Mouse (Mus musculus) heart, adult 2 months (tissue): ENCODE results near the gene Rtn1. TPM values are rescaled to one million over a fixed set of nuclear protein-coding genes. Genes with fewer than 3 reads are reported as not detected.

Experiments used
- DNase-seq, 2 experiments: peaks; one replicate each; pipeline ENCODE4 v3.0.0; 2021
- H3K27ac ChIP-seq: fragments of 200-600 bp; 2 replicates; pipeline ENCODE4 v1.8.1; 2022
- H3K27me3 ChIP-seq: fragments of 200-500 bp; 2 replicates; pipeline ENCODE4 v1.6.1; 2012; ENCODE audit warnings: mild to moderate bottlenecking, low read length, inconsistent platforms, mixed read lengths; ENCODE audit not compliant: control insufficient read depth, insufficient read depth
- H3K36me3 ChIP-seq: fragments of 200-500 bp; 2 replicates; pipeline ENCODE4 v1.6.1; 2012; ENCODE audit warnings: low read length, inconsistent platforms; ENCODE audit not compliant: control insufficient read depth, insufficient read depth
- H3K4me1 ChIP-seq: fragments of 200-500 bp; 2 replicates; pipeline ENCODE4 v1.6.1; 2011; ENCODE audit warnings: low read length; ENCODE audit not compliant: control insufficient read depth, insufficient read depth
- H3K4me3 ChIP-seq: fragments of 200-600 bp; 2 replicates; pipeline ENCODE4 v1.8.1; 2022
- H3K79me2 ChIP-seq: fragments of 200-500 bp; replicated peaks from 2 replicates; pipeline ENCODE4 v1.6.1; 2012; ENCODE audit warnings: mild to moderate bottlenecking, inconsistent platforms, low read length, moderate library complexity, mixed read lengths; ENCODE audit not compliant: control insufficient read depth, insufficient read depth
- H3K9ac ChIP-seq: fragments of 200-500 bp; 2 replicates; pipeline ENCODE4 v1.6.1; 2012; ENCODE audit warnings: low read depth, mild to moderate bottlenecking, control low read depth, inconsistent platforms, low read length, mixed read lengths
- CTCF ChIP-seq: fragments of 200-600 bp; IDR thresholded peaks from 2 replicates; pipeline ENCODE4 v1.8.1; 2022; ENCODE audit warnings: antibody characterized with exemption, mild to moderate bottlenecking, moderate library complexity
- EP300 ChIP-seq: fragments of 200-500 bp; IDR thresholded peaks from 2 replicates; pipeline ENCODE4 v1.6.1; 2011; ENCODE audit warnings: low read depth, low read length, control low read depth; ENCODE audit not compliant: insufficient read depth
- POLR2A ChIP-seq: fragments of 200-500 bp; IDR thresholded peaks from 2 replicates; pipeline ENCODE4 v1.6.1; 2011; ENCODE audit warnings: mild to moderate bottlenecking, low read depth, low read length, control low read depth; ENCODE audit not compliant: insufficient read depth
- WGBS: fragments of 180-500 bp; shearing (Covaris S2); methylation state at CpG from one replicate; pipeline ENCODE4 v1.1.7; 2018; 5-methylcytosine and 5-hydroxymethylcytosine counted together
- intact Hi-C: fragments of 180-260 bp; cut with DNase I; formaldehyde crosslinking; loops from one replicate; pipeline ENCODE4 v1.15.1; 2025
- polyA plus RNA-seq: library from polyadenylated mRNA; depleted of rRNA; stranded (reverse); fragments of >200 nt; gene quantifications from 2 replicates; pipeline ENCODE4 v1.2.3, GENCODE M21; 2012
- total RNA-seq, 2 experiments: library from RNA; stranded (reverse); gene quantifications; 2 replicates each; pipeline ENCODE4 v1.2.3; 2021

Gene Rtn1
- total and polyA plus RNA-seq, 3 experiments: 2.9 to 3.8 (median 3.5) TPM

DNA sequence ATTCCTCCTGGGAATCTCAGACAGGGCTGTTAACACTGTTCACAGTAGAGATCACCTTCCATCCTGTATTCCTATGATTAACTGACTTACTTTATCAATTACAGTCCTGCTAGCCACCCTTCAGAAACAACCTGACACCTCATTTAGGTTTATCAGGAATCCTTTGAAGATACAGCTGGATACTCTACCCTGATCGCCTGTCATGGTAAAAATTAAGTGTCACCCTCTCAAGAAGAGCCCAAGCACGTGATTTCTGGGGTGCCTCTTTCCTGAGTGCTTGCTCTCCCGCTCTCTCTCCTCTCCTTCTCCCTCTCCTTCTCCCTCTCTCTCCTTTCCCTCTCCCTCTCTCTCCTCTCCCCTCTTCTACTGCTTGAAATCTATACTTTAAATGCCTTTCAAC, 49.0 kb downstream of the Rtn1 start:
- DNase-seq: no peak
- no peak overlapping the region for H3K27ac ChIP-seq
- H3K4me1 ChIP-seq: no peaks in the 10 kb centered on the region
- H3K79me2 ChIP-seq: no peaks in the 10 kb centered on the region
- no peaks in the 10 kb centered on the region for H3K27me3 ChIP-seq
- no peaks in the 10 kb centered on the region for H3K36me3 ChIP-seq
- no peak for TF ChIP-seq EP300
- no peak for TF ChIP-seq POLR2A
- no peak for TF ChIP-seq CTCF
- intact Hi-C loops: no loop called here
- H3K9ac ChIP-seq: no peak overlapping the region
- WGBS: 48% methylated on average over 3 of the region's 3 CpGs
- no peak overlapping the region for H3K4me3 ChIP-seq

DNA sequence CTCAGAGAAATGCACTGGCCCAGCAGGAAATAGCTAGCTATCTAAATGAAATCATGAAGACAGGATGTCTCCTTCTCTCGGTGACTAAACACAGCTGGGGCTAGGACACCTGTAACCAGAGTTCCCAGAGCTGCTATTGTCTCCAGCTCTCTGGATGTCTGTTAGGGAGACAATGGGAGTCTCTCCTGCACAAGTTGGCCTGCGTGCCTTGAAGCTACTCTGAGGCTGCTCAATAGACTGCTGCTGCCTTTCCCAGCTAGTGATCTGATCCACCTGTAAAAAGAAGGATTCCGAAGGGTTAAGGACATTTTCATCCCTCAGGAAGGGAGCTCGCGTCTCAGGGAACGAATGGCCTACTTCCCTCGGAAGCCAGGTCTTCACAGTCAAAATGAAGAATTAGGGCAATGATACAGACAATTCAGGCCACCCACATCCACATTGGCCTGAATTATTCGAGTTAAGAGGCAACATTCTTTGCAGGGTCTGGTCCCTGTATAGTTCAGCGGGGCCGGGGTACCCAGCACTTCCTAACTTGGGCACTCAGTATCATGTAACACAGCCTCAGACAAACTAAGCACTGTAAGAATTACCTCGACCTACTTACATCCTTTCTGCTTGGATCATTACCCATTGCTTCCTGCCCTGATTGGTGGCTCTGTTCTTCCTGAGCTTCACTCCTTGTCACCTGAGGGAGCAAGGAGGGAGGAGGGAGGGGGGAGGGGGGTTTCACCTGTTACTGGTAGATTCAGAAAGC, 51.0 kb downstream of the Rtn1 start:
- 58% methylated on average over 11 of the region's 11 CpGs for WGBS
- intact Hi-C loops: no loop called here

DNA sequence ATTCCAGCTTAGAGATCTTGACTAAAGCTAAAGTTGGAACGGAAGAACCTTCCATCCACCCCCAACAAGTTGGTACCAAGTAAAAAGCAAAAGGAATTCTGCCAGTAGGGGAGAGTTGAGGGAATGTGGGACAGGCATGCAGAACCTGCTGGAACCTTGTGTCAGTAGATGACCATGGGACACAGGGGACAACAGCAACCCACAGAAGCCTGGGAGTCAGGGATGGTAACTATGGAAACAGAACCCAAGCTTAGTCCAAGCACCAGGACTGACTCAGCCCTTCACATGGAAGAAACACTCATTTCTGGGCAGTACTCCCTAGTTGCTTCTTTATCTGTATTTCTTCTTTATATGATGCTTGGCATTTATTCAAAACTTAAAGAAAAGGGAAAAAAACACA, 54.6 kb downstream of the Rtn1 start:
- DNase-seq: no peak
- intact Hi-C loops: no loop called here
- TF ChIP-seq EP300: no peak
- TF ChIP-seq POLR2A: no peak
- TF ChIP-seq CTCF: no peak

More for the DNA sequence above, 51.0 kb downstream of the Rtn1 start:
- H3K36me3 ChIP-seq: no peaks in the 10 kb centered on the region
- DNase-seq: no peak
- no peaks in the 10 kb centered on the region for H3K27me3 ChIP-seq
- TF ChIP-seq EP300 (no peak), POLR2A (no peak), CTCF (no peak)
- no peaks in the 10 kb centered on the region for H3K4me1 ChIP-seq
- no peak overlapping the region for H3K9ac ChIP-seq
- H3K27ac ChIP-seq: no peak overlapping the region
- H3K4me3 ChIP-seq: no peak overlapping the region
- H3K79me2 ChIP-seq: no peaks in the 10 kb centered on the region

DNA sequence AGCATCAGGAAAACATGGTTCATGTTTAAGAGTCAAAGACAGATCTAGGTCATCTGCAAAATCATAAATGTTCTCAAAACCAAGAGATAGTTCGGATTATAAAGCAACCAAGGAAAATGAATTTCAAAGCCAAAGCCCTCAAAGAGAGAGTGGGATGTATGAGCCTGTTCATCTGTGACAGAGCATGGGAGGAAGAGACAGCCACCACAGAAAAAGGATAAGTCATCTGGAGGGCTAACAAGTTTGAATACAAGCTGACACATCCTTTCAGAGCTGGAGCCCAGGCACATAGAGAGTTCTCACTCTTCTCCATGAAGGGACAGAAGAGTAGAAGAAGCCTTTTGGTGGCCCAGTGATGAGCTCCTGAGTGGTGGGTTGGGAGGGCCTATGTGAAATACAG, 55.3 kb downstream of the Rtn1 start:
- intact Hi-C loops: no loop called here
- Histone ChIP-seq H3K4me1 (no peaks in the 10 kb centered on the region), H3K27ac (no peak overlapping the region), H3K79me2 (no peaks in the 10 kb centered on the region), H3K9ac (no peak overlapping the region), H3K36me3 (no peaks in the 10 kb centered on the region), H3K4me3 (no peak overlapping the region), H3K27me3 (no peaks in the 10 kb centered on the region)
- TF ChIP-seq CTCF (no peak), EP300 (no peak), POLR2A (no peak)
- no peak for DNase-seq
- WGBS: 87% methylated on average over 1 of the region's 1 CpGs

More for the DNA sequence above, 54.6 kb downstream of the Rtn1 start:
- Histone ChIP-seq H3K4me3 (no peak overlapping the region), H3K79me2 (no peaks in the 10 kb centered on the region), H3K4me1 (no peaks in the 10 kb centered on the region), H3K27ac (no peak overlapping the region), H3K9ac (no peak overlapping the region), H3K27me3 (no peaks in the 10 kb centered on the region), H3K36me3 (no peaks in the 10 kb centered on the region)
- 71% methylated on average over 1 of the region's 1 CpGs for WGBS

DNA sequence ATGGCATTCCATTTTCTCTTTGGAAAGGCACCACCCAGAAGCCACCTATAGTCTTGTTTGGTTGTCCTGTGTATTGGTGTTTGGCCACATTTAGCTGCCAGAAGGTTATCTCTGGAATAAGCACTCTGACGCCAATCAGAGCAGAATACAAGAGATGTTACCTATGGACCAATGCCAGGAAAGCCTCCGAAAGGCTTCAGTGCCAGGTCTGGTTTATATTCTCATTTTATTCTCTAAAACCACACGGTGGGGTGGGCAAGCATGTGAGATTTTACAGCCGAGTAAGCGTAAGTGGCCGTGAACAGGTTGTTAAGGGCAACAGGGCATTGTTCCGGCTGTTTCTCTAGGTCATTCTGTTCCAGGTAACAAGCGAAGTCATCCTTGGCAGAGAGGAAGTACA, 60.3 kb downstream of the Rtn1 start:
- no peak for DNase-seq
- no peak overlapping the region for H3K9ac ChIP-seq
- intact Hi-C loops: no loop called here

DNA sequence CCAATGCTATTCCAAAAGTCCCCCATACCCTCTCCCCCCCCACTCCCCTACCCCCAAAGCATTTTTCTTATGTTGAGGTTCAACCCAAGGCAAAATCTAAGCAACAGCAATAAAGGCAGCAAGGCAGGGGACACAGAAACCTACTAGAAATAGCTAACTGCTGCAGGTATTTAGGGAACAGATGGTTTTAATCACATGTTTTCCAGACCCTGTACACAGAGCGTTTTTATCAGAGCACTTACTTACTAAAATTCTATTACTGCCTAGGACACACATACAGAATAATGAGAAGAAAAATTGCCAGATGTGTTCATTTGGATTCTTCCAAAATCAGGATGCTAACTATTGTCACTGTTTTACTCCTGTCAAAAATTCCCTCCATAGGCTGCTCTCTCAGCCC, 61.7 kb downstream of the Rtn1 start:
- Histone ChIP-seq H3K79me2 (no peaks in the 10 kb centered on the region), H3K4me1 (peaks cover 1% of the 10 kb centered on the region), H3K4me3 (no peak overlapping the region), H3K9ac (no peak overlapping the region), H3K27me3 (no peaks in the 10 kb centered on the region), H3K36me3 (no peaks in the 10 kb centered on the region), H3K27ac (no peak overlapping the region)
- intact Hi-C loops: no loop called here
- no peak for DNase-seq
- WGBS: 75% methylated on average over 1 of the region's 1 CpGs
- no peak for TF ChIP-seq EP300

More for the DNA sequence above, 60.3 kb downstream of the Rtn1 start:
- H3K27me3 ChIP-seq: no peaks in the 10 kb centered on the region
- H3K4me3 ChIP-seq: no peak overlapping the region
- no peaks in the 10 kb centered on the region for H3K79me2 ChIP-seq
- 72% methylated on average over 8 of the region's 8 CpGs for WGBS
- H3K36me3 ChIP-seq: no peaks in the 10 kb centered on the region
- no peak overlapping the region for H3K27ac ChIP-seq
- no peak for TF ChIP-seq CTCF
- TF ChIP-seq POLR2A: no peak
- no peak for TF ChIP-seq EP300
- H3K4me1 ChIP-seq: peaks cover 1% of the 10 kb centered on the region
